Mouse (Mus musculus) heart, postnatal 0 days (tissue): ENCODE measurements around the gene Btaf1. TPM values are rescaled to one million over a fixed set of nuclear protein-coding genes. Genes with fewer than 3 reads are reported as not detected.

ENCODE experiments used
- ATAC-seq: fragments of 200-750 bp; cut with Nextera tagmentation; 2 replicates; pipeline ENCODE4 v1.8.0; 2017; ENCODE audit warnings: low read depth, moderate number of reproducible peaks, moderate library complexity; ENCODE audit not compliant: insufficient read depth
- DNase-seq: peaks from one replicate; pipeline ENCODE4 v3.0.0-alpha.2; 2016; ENCODE audit warnings: low spot score
- H3K27ac ChIP-seq: fragments of 300-500 bp; sonication (generic); 2 replicates; pipeline ENCODE4 v1.5.1; 2014; ENCODE audit warnings: low read depth, mild to moderate bottlenecking
- H3K27me3 ChIP-seq: fragments of 300-500 bp; sonication (generic); 2 replicates; pipeline ENCODE4 v1.6.1; 2014; ENCODE audit warnings: low read length, mixed read lengths; ENCODE audit not compliant: control insufficient read depth, insufficient read depth
- H3K36me3 ChIP-seq: fragments of 300-500 bp; sonication (generic); replicated peaks from 2 replicates; pipeline ENCODE4 v1.6.1; 2014; ENCODE audit warnings: low read length, mixed read lengths; ENCODE audit not compliant: control insufficient read depth, insufficient read depth
- H3K4me1 ChIP-seq: fragments of 300-500 bp; sonication (generic); 2 replicates; pipeline ENCODE4 v1.6.1; 2014; ENCODE audit warnings: antibody characterized with exemption; ENCODE audit not compliant: control insufficient read depth, insufficient read depth
- H3K4me2 ChIP-seq: fragments of 300-500 bp; sonication (generic); 2 replicates; pipeline ENCODE4 v1.6.1; 2014; ENCODE audit warnings: low read depth, mild to moderate bottlenecking, low read length, moderate library complexity
- H3K4me3 ChIP-seq: fragments of 300-500 bp; sonication (generic); 2 replicates; pipeline ENCODE4 v1.5.1; 2014; ENCODE audit warnings: low read depth, low read length
- H3K9ac ChIP-seq: fragments of 300-500 bp; sonication (generic); replicated peaks from 2 replicates; pipeline ENCODE4 v1.6.1; 2014; ENCODE audit warnings: low read depth, low read length, mixed read lengths
- H3K9me3 ChIP-seq: fragments of 300-500 bp; sonication (generic); replicated peaks from 2 replicates; pipeline ENCODE4 v1.6.1; 2016; ENCODE audit warnings: low read length; ENCODE audit not compliant: control insufficient read depth
- CTCF ChIP-seq: IDR thresholded peaks from 2 replicates; pipeline ENCODE4 v1.5.1; 2016; ENCODE audit warnings: antibody characterized with exemption, control low read depth, low read depth
- EP300 ChIP-seq: IDR thresholded peaks from 2 replicates; pipeline ENCODE4 v1.6.1; 2016; ENCODE audit warnings: antibody characterized with exemption, low read depth
- whole genome bisulfite sequencing: fragments of 180-500 bp; shearing (Covaris S2); extraction: QIAGEN DNeasy Blood & Tissue Kit; methylation state at CpG from one replicate; pipeline ENCODE4 v1.1.7; 2014; 5-methylcytosine and 5-hydroxymethylcytosine counted together
- polyA plus RNA-seq: library from polyadenylated mRNA; unstranded; fragments of >200 nt; fragmentation: Nextera tagmentation; extraction: Ambion mirVana; gene quantifications from 2 replicates; pipeline ENCODE4 v1.2.1, GENCODE M21; 2015
- total RNA-seq: library from RNA; depleted of rRNA; stranded (reverse); fragments of >200 nt; gene quantifications from 2 replicates; pipeline ENCODE4 v1.2.3, GENCODE M21; 2014; ENCODE audit warnings: low replicate concordance

Btaf1 gene
- total and polyA plus RNA-seq, 2 experiments from 2014 or later, result 2.9 to 12.6 TPM

- H3K9ac ChIP-seq, result no peak overlapping the region
- H3K27ac ChIP-seq, result no peak overlapping the region
- ATAC-seq (no peak), DNase-seq (peak; percentile 41)
- no peak overlapping the region for H3K4me2 ChIP-seq
- H3K9me3 ChIP-seq, result 0 out of 2 replicates have a peak, but pooled peaks cover 8% of the 10 kb centered on the region
- peaks cover 13% of the 10 kb centered on the region; the same call in 1 of the 2 replicates for H3K36me3 ChIP-seq
- H3K4me3 ChIP-seq, result no peak overlapping the region
- peaks cover 3% of the 10 kb centered on the region for H3K4me1 ChIP-seq
- TF ChIP-seq CTCF (no peak), EP300 (no peak)
- 50% methylated on average over 11 of the region's 11 CpGs for WGBS
- H3K27me3 ChIP-seq, result no peaks in the 10 kb centered on the region
These were observed 95.1 kb downstream of the Btaf1 start for GRCm38 (mm10) chr19:37020951-37021350.

- H3K4me3 ChIP-seq, result no peak overlapping the region
- WGBS, result 82% methylated on average over 5 of the region's 5 CpGs
- no peak overlapping the region for H3K4me2 ChIP-seq
- H3K9ac ChIP-seq, result no peak overlapping the region
- H3K27me3 ChIP-seq, result no peaks in the 10 kb centered on the region
- H3K9me3 ChIP-seq, result no peaks in the 10 kb centered on the region
- DNase-seq (no peak), ATAC-seq (no peak)
- H3K4me1 ChIP-seq, result peaks cover 15% of the 10 kb centered on the region
- no peak overlapping the region for H3K27ac ChIP-seq
- TF ChIP-seq CTCF, result no peak
- no peak for TF ChIP-seq EP300
- peaks cover 13% of the 10 kb centered on the region; the same call in 1 of the 2 replicates for H3K36me3 ChIP-seq
These were observed 96.3 kb downstream of the Btaf1 start for GRCm38 (mm10) chr19:37022146-37022545.

DNA sequence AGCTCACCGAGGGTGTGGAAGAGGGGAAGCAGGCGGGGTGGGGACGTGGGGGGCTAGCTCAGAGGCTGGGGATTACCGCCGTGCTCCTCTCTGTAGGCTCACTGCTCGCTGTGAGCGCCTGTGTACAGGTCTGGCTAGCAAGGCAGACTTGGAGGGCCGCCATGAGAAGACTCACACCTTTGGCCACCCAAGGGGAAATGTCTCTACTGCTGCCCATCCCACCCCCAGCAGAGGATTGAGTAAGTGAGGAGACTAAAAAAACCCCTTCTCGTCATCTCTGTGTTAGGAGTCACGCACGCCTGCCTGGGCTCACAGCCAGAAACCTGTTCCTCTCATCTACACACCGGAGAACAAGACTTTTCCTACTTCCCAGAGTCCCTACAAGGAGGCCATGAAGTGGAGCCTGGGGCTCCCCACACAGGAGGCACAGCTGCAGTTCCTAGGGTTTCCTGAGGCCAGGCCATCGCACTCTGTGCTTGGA lies 100.0 kb downstream of the Btaf1 start:
- Histone ChIP-seq H3K4me1 (peaks cover 22% of the 10 kb centered on the region), H3K27me3 (no peaks in the 10 kb centered on the region), H3K9me3 (no peaks in the 10 kb centered on the region), H3K36me3 (peaks cover 18% of the 10 kb centered on the region; the same call in 1 of the 2 replicates), H3K27ac (peak overlapping the region; percentile 70), H3K4me2 (no peak overlapping the region), H3K4me3 (no peak overlapping the region), H3K9ac (no peak overlapping the region)
- TF ChIP-seq CTCF (no peak), EP300 (no peak)
- ATAC-seq (peak; percentile 67), DNase-seq (peak; percentile 45)
- 60% methylated on average over 13 of the region's 13 CpGs for WGBS

DNA sequence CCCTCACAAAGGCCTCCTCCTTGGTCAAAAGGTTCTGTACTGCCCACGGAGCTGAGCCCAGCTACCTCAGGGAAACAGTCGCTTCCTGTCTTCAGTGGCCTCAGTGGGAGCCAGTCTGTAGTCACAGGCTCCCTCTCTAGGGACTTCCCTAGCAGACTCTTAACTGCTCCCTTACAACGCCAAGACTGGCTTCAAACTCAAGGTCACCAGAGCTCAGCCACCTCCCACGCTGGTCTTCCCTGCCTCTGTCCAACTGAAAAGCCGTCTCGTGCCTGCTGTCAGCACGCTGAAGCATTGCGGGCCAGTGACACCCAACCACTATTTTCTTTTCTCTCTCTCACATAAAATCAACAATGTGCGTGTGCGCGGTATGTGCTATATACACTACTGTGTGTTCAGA lies 100.5 kb downstream of the Btaf1 start:
- TF ChIP-seq EP300 (no peak), CTCF (no peak)
- WGBS, result 40% methylated on average over 11 of the region's 11 CpGs
- Histone ChIP-seq H3K9me3 (no peaks in the 10 kb centered on the region), H3K9ac (no peak overlapping the region), H3K4me3 (no peak overlapping the region), H3K27ac (peak overlapping the region; percentile 70), H3K4me1 (peaks cover 22% of the 10 kb centered on the region), H3K27me3 (no peaks in the 10 kb centered on the region), H3K36me3 (peaks cover 18% of the 10 kb centered on the region; the same call in 1 of the 2 replicates), H3K4me2 (no peak overlapping the region)
- DNase-seq, result peak; percentile 61
- peak; percentile 73 for ATAC-seq

DNA sequence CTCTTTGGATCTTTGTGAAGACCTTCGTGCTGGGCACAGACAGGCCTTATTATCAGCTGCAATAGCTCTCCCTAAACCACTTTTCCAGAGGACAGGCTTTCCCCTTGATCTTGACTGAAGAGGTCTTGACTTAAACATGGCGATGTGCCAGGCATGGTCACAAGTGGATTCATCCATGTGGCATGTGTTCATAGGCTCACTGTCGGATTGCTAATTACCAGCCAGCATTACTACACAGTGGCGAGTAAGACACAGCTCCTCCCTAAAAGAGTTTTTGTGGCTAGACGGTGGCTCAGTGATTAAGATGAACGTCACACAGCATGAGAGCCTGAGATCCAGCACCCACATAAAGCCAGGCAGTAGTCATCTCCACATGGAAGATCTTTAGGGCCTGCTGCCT lies 103.9 kb downstream of the Btaf1 start:
- Histone ChIP-seq H3K36me3 (peaks cover 6% of the 10 kb centered on the region; the same call in 1 of the 2 replicates), H3K4me2 (no peak overlapping the region), H3K27me3 (no peaks in the 10 kb centered on the region), H3K27ac (no peak overlapping the region), H3K9ac (no peak overlapping the region), H3K9me3 (no peaks in the 10 kb centered on the region), H3K4me3 (no peak overlapping the region), H3K4me1 (peaks cover 22% of the 10 kb centered on the region)
- TF ChIP-seq EP300 (no peak), CTCF (no peak)
- 56% methylated on average over 6 of the region's 6 CpGs for WGBS
- DNase-seq (no peak), ATAC-seq (no peak)

DNA sequence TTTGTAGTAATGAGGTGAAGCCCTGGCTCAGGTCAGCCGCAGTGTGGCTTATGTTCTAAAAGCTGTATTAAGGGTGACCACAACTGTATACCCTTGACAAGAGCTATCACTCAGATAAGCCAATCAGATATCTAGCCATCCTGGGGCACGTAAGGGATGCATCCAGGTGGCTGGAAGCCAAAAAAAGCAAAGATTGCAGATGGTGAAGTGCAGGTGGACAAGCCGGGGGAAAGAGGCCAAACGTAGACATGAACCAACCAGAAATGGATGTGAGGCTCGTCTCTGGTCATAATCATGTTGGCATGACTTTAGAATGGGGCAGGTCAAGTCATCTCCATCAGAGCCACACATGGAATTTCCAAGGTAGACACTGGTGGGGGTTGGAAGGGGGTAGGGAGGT lies 105.6 kb downstream of the Btaf1 start:
- ATAC-seq (no peak), DNase-seq (no peak)
- 50% methylated on average over 5 of the region's 5 CpGs for WGBS
- H3K36me3 ChIP-seq, result peaks cover 4% of the 10 kb centered on the region; the same call in 1 of the 2 replicates
- TF ChIP-seq EP300, result no peak
- TF ChIP-seq CTCF, result no peak
- H3K27me3 ChIP-seq, result no peaks in the 10 kb centered on the region
- peaks cover 14% of the 10 kb centered on the region for H3K4me1 ChIP-seq
- H3K4me3 ChIP-seq, result no peak overlapping the region
- H3K9ac ChIP-seq, result no peak overlapping the region
- H3K4me2 ChIP-seq, result no peak overlapping the region
- H3K9me3 ChIP-seq, result no peaks in the 10 kb centered on the region
- H3K27ac ChIP-seq, result no peak overlapping the region
